Mouse (Mus musculus) liver, embryonic 16.5 days (tissue): Measurements from ENCODE around the gene Pla2r1. TPM values are rescaled to one million over a fixed set of nuclear protein-coding genes. Genes with fewer than 3 reads are reported as not detected.

ENCODE experiments used
- ATAC-seq: fragments of 200-750 bp; cut with Nextera tagmentation; 2 replicates; pipeline ENCODE4 v1.8.0; 2017; ENCODE audit warnings: low read depth, mild to moderate bottlenecking, moderate number of reproducible peaks, moderate library complexity
- H3K27ac ChIP-seq: fragments of 300-500 bp; sonication (generic); 2 replicates; pipeline ENCODE4 v1.5.1; 2014; ENCODE audit warnings: mild to moderate bottlenecking, low read length
- H3K27me3 ChIP-seq: fragments of 300-500 bp; sonication (generic); 2 replicates; pipeline ENCODE4 v1.6.1; 2014; ENCODE audit warnings: low read depth, low read length, mixed read lengths; ENCODE audit not compliant: control insufficient read depth, insufficient read depth
- H3K36me3 ChIP-seq: fragments of 300-500 bp; sonication (generic); 2 replicates; pipeline ENCODE4 v1.6.1; 2014; ENCODE audit warnings: mild to moderate bottlenecking; ENCODE audit not compliant: control insufficient read depth, insufficient read depth
- H3K4me1 ChIP-seq: fragments of 300-500 bp; sonication (generic); 2 replicates; pipeline ENCODE4 v1.6.1; 2014; ENCODE audit warnings: low read depth, low read length, mixed read lengths; ENCODE audit not compliant: control insufficient read depth
- H3K4me2 ChIP-seq: fragments of 300-500 bp; sonication (generic); 2 replicates; pipeline ENCODE4 v1.6.1; 2014; ENCODE audit warnings: low read depth, low read length, mixed read lengths
- H3K4me3 ChIP-seq: fragments of 300-500 bp; sonication (generic); 2 replicates; pipeline ENCODE4 v1.5.1; 2014; ENCODE audit warnings: low read depth, mild to moderate bottlenecking, low read length
- H3K9ac ChIP-seq: fragments of 300-500 bp; sonication (generic); 2 replicates; pipeline ENCODE4 v1.6.1; 2014; ENCODE audit warnings: low read depth, low read length
- H3K9me3 ChIP-seq: fragments of 300-500 bp; sonication (generic); replicated peaks from 2 replicates; pipeline ENCODE4 v1.6.1; 2016; ENCODE audit warnings: low read length; ENCODE audit not compliant: control insufficient read depth
- WGBS: fragments of 180-500 bp; shearing (Covaris S2); extraction: QIAGEN DNeasy Blood & Tissue Kit; methylation state at CpG from one replicate; pipeline ENCODE4 v1.1.7; 2014; ENCODE audit not compliant: insufficient replicate concordance; 5-methylcytosine and 5-hydroxymethylcytosine counted together
- polyA plus RNA-seq: library from polyadenylated mRNA; unstranded; fragments of >200 nt; fragmentation: Nextera tagmentation; extraction: Ambion mirVana; gene quantifications from 2 replicates; pipeline ENCODE4 v1.2.1, GENCODE M21; 2015

Gene Pla2r1
- polyA plus RNA-seq, 1 experiment from 2014 or later = 0.53 TPM

DNA sequence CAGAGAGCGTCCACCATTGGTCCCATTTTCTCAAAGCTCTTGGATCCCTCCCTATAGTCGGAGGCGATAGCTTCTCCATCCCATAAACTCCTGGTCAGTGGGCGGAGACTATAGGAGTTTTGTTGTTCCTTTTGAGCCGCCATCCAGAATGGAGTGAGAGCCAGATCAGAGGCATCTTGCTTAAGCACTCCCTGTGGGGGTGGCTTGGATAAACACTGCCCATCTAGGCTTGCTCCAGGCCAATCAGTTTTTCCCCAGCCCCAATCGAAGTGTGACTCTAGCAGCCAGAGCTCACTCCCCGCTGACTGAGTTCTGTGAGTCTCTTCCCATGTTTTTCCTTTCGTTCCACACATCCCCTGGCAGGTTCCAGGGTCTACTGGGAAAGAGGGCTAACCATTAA, 138.8 kb downstream of the Pla2r1 start:
- no peaks in the 10 kb centered on the region for H3K36me3 ChIP-seq
- H3K9me3 ChIP-seq = no peaks in the 10 kb centered on the region
- no peak overlapping the region for H3K4me3 ChIP-seq
- 0 out of 2 replicates have a peak overlapping the region, but pooled peaks have one; percentile 13 for H3K4me2 ChIP-seq
- H3K9ac ChIP-seq = no peak overlapping the region
- ATAC-seq = peak; percentile 59
- H3K27ac ChIP-seq = no peak overlapping the region; the same call in 1 of the 2 replicates
- WGBS = 56% methylated on average over 8 of the region's 8 CpGs
- H3K4me1 ChIP-seq = no peaks in the 10 kb centered on the region; the same call in 1 of the 2 replicates
- H3K27me3 ChIP-seq = no peaks in the 10 kb centered on the region

DNA sequence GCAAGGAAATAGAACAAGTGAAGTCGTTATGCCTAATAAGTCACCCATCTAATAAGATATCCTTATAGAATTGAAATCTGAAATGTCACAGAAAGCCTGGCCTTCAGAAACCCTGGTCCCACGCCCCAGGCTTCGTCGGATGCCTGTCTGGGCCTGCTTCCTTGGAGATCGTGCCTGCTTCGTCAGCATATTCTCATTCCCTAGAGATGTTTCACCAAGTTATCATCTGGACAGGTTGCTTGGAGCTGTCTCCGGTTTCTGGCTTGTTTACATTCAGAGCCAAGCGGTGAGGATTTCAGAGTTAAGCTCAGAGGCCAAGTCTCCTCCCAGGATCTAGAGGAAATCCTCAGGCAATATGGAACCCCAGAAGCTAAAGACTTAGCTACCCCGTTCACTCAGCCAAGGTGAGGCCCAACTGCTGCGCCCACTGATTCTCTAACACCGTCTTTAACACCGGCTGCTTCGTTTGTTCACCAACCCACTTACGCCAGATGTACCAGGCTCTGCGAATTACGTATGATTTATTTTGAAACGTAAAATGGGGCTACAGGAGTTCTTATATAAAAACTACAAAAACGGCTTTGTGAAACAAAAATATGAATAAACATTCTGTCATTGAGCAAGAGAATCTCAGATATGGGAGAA, 140.0 kb downstream of the Pla2r1 start:
- H3K9me3 ChIP-seq = no peaks in the 10 kb centered on the region
- no peak for ATAC-seq
- H3K4me1 ChIP-seq = no peaks in the 10 kb centered on the region; the same call in 1 of the 2 replicates
- no peak overlapping the region for H3K9ac ChIP-seq
- no peak overlapping the region for H3K4me3 ChIP-seq
- H3K36me3 ChIP-seq = no peaks in the 10 kb centered on the region
- no peaks in the 10 kb centered on the region for H3K27me3 ChIP-seq
- WGBS = 75% methylated on average over 18 of the region's 18 CpGs
- no peak overlapping the region for H3K4me2 ChIP-seq
- no peak overlapping the region for H3K27ac ChIP-seq

DNA sequence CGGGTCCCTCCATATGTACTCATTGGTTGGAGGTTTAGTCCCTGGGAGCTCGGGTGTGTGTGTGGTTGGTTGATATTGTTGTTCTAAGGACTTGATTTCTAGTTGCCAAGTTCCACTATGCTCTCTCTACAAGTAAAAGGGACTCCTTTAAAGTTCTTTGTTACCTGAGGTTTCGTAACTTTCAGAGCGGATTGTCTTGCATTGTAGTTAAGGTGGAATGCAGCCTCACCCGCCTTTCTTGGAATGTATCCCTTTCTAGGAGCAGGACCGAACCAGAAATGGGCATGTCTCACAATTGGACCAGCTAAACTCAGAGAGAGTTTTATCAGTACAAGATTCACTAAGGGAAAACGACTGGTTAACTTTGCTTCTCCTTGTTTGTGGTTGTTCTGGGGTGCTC, 141.9 kb downstream of the Pla2r1 start:
- Histone ChIP-seq H3K36me3 (no peaks in the 10 kb centered on the region), H3K9ac (no peak overlapping the region), H3K4me1 (no peaks in the 10 kb centered on the region; the same call in 1 of the 2 replicates), H3K4me2 (no peak overlapping the region), H3K9me3 (no peaks in the 10 kb centered on the region), H3K27me3 (no peaks in the 10 kb centered on the region), H3K27ac (peak overlapping the region; percentile 57; the same call in 1 of the 2 replicates), H3K4me3 (no peak overlapping the region)
- no peak for ATAC-seq
- 64% methylated on average over 7 of the region's 7 CpGs for WGBS

DNA sequence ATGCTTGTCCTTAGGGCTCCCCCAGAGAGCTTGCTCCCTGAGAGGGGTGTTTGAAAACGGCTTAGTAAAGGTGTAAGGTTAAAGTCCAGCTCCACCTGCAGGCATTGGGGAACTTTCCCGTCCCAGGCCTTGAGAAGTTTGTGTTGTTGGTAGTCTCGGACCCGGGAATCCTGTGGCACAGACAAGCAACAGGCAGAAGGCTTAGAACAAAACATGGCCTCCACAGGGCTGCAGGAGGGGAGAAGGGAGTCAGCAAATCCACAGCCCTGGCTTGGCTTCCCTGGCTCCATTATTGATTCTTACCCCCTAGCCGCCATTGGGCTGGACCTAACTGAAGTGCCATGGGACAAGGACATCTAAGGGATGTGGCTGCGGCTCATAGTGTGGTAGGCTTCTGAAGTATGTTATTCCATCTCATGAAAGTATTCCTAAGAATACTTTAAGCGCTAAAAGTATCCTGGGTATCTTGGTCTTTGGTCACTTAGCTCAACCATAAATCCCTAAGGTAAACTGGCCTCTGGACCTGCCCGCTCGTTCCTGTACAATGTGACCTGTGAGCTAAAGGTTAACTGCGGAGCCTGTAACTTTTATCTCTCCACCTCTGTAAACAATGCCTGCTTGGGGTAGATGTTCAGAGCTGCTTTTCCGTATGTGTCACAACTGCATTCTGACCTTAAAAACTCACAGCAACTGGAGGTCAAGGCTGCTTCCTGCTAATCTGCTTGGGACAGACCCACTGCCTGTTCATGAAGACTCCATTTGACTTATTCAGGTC, 142.9 kb downstream of the Pla2r1 start:
- Histone ChIP-seq H3K9ac (no peak overlapping the region), H3K27ac (peak overlapping the region; percentile 55), H3K27me3 (no peaks in the 10 kb centered on the region), H3K36me3 (no peaks in the 10 kb centered on the region), H3K9me3 (no peaks in the 10 kb centered on the region), H3K4me1 (no peaks in the 10 kb centered on the region; the same call in 1 of the 2 replicates), H3K4me2 (no peak overlapping the region), H3K4me3 (no peak overlapping the region)
- 57% methylated on average over 11 of the region's 11 CpGs for WGBS
- ATAC-seq = peak; percentile 90

DNA sequence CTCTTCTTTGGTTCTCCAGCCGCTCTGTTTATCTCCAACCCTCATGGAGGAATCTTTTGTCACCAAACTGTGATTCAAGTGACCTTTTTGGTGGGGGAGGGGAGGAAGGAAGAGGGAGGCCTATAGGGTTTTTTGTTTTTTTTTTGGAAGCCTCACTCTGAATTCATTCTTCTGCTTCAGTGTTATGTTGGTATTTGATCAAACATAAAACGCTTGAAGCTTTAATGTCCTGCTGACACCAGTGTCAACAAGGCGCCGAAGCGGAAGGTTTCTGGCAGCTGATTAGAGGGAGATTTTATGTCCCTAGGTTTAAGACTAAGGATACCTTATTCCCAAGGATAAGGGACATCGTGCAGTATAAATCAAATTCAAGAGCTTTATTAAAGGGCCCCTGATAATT, 143.9 kb downstream of the Pla2r1 start:
- WGBS = 61% methylated on average over 6 of the region's 6 CpGs
- H3K36me3 ChIP-seq = no peaks in the 10 kb centered on the region
- H3K4me2 ChIP-seq = no peak overlapping the region

DNA sequence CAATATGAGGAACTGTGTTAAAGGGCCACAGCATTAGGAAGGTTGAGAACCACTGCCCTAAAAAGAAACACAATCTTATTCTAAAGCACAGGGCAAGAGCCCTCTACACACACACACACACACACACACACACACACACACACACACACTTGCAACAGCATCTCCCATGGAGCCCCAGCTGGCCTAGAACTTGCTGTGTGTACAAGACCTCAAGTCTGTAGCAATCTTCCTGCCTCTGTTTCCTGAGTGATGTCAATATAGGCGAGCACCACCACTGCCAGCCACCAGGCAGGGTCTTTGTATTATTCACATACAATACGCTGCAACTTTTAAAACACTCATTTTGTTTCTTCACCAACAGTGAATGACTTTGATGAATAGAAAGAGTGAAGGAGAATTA, 145.7 kb downstream of the Pla2r1 start:
- H3K36me3 ChIP-seq = no peaks in the 10 kb centered on the region
- no peaks in the 10 kb centered on the region for H3K27me3 ChIP-seq
- no peak for ATAC-seq
- 45% methylated on average over 2 of the region's 2 CpGs for WGBS
- no peaks in the 10 kb centered on the region; the same call in 1 of the 2 replicates for H3K4me1 ChIP-seq
- no peak overlapping the region for H3K27ac ChIP-seq
- H3K4me2 ChIP-seq = no peak overlapping the region
- H3K9ac ChIP-seq = no peak overlapping the region
- H3K4me3 ChIP-seq = no peak overlapping the region
- no peaks in the 10 kb centered on the region for H3K9me3 ChIP-seq

More for the DNA sequence above, 143.9 kb downstream of the Pla2r1 start:
- Histone ChIP-seq H3K27me3 (no peaks in the 10 kb centered on the region), H3K4me3 (no peak overlapping the region), H3K9ac (no peak overlapping the region), H3K4me1 (no peaks in the 10 kb centered on the region; the same call in 1 of the 2 replicates), H3K9me3 (no peaks in the 10 kb centered on the region), H3K27ac (no peak overlapping the region)
- no peak for ATAC-seq

DNA sequence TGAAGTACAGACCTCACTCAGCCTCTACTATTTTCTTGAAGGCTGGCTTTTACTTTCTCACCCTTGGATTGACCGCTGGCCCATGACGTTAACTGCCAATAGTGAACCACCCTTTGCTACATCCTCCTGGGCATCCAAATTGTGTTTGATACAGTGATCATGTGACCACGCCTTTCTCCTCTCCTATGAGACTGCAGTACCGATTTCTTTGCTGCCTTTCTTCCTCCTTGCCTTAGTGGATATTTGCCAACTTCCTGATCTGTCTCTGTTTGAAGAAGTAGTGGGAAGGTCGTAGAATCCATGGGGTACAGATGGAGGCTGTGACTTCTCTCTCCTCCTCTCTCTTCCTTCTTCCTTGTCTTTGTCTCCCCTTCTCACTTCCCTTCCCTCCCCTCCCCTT, 147.7 kb downstream of the Pla2r1 start:
- H3K9ac ChIP-seq = no peak overlapping the region
- no peak for ATAC-seq
- no peaks in the 10 kb centered on the region for H3K27me3 ChIP-seq
- H3K9me3 ChIP-seq = no peaks in the 10 kb centered on the region
- no peaks in the 10 kb centered on the region for H3K36me3 ChIP-seq
- H3K4me3 ChIP-seq = no peak overlapping the region
- 55% methylated on average over 5 of the region's 5 CpGs for WGBS
- H3K27ac ChIP-seq = no peak overlapping the region
- no peaks in the 10 kb centered on the region; the same call in 1 of the 2 replicates for H3K4me1 ChIP-seq
- H3K4me2 ChIP-seq = no peak overlapping the region

DNA sequence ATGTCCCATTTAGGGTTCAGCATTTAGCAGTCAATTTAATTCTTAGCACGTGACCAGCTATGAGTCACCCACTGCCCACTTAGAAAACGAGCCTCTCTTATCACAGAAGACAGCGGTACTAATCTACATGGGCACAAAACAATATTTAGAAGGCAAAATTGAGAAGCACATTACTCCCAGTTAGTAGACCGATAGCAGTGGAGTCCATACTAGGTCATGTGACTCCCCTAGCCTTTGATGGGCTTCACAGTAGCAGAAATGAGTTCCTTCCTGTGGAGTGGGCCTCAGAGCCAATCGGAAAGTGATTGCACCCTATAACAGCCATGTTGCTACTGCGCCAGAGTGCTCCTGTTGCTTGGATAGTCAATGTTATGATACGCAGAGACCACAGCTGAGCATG, 148.3 kb downstream of the Pla2r1 start:
- Histone ChIP-seq H3K9ac (no peak overlapping the region), H3K27ac (no peak overlapping the region), H3K4me2 (no peak overlapping the region), H3K4me3 (no peak overlapping the region), H3K4me1 (no peaks in the 10 kb centered on the region; the same call in 1 of the 2 replicates), H3K27me3 (no peaks in the 10 kb centered on the region), H3K9me3 (no peaks in the 10 kb centered on the region), H3K36me3 (no peaks in the 10 kb centered on the region)
- ATAC-seq = no peak
- WGBS = 67% methylated on average over 7 of the region's 7 CpGs

DNA sequence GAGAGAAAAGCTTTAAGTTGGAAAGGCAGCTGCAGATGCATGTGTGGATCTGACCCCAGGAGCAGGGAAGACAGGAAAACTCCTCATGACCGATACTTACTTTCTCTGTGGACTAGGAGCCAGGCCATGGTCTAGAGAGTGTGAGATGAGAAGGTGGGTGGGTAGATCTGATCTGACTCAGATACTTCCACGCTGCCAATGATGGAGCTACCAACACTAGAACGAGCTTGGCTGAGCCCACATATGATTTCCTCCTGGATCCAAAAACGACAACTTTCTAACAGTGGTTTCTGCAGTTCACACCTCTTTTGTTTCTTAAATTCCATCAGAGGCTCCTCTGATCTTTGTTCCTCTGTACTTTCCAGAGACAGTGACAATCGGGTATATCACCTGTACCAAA, 151.4 kb downstream of the Pla2r1 start:
- Histone ChIP-seq H3K9ac (no peak overlapping the region), H3K4me1 (no peaks in the 10 kb centered on the region; the same call in 1 of the 2 replicates), H3K36me3 (no peaks in the 10 kb centered on the region), H3K27me3 (no peaks in the 10 kb centered on the region), H3K9me3 (no peaks in the 10 kb centered on the region), H3K27ac (no peak overlapping the region), H3K4me3 (no peak overlapping the region), H3K4me2 (no peak overlapping the region)
- WGBS = 47% methylated on average over 5 of the region's 5 CpGs
- ATAC-seq = no peak
